Mouse (Mus musculus) liver, embryonic 14.5 days (tissue): Measurements from ENCODE around the gene Gm10722. TPM values are rescaled to one million over a fixed set of nuclear protein-coding genes. Genes with fewer than 3 reads are reported as not detected.
A peak's percentile ranks its signal among the peaks of the same experiment; 100 is the strongest.
"Not testable (repeated sequence)": the region's sequence is repeated elsewhere in the genome, so short reads cannot be mapped to it uniquely, and the experiment has no call there.

ENCODE experiments used
- ATAC-seq: fragments of 200-750 bp; cut with Nextera tagmentation; 2 replicates; pipeline ENCODE4 v1.8.0; 2017; ENCODE audit warnings: moderate number of reproducible peaks, mild to moderate bottlenecking, moderate library complexity; ENCODE audit not compliant: insufficient read depth
- DNase-seq, 3 experiments: peaks; one replicate each; pipeline ENCODE4 v3.0.0-alpha.2; 2012 to 2013; ENCODE audit warnings: low read depth in 3 of 3, low spot score in 3 of 3
- H3K27ac ChIP-seq: fragments of 300-500 bp; sonication (generic); 2 replicates; pipeline ENCODE4 v1.5.1; 2014; ENCODE audit warnings: moderate library complexity, mild to moderate bottlenecking, control low read depth, inconsistent platforms
- H3K27me3 ChIP-seq: fragments of 300-500 bp; sonication (generic); 2 replicates; pipeline ENCODE4 v1.6.1; 2014; ENCODE audit warnings: mild to moderate bottlenecking, low read length, moderate library complexity; ENCODE audit not compliant: control insufficient read depth, insufficient read depth
- H3K36me3 ChIP-seq: fragments of 300-500 bp; sonication (generic); replicated peaks from 2 replicates; pipeline ENCODE4 v1.6.1; 2014; ENCODE audit warnings: low read depth; ENCODE audit not compliant: control insufficient read depth, insufficient read depth
- H3K4me1 ChIP-seq, 2 experiments: fragments of 200-500 bp in 1 of 2; fragments of 300-500 bp in 1 of 2; sonication (generic) in 1 of 2; replicated peaks; 2 replicates each; pipeline ENCODE4 v1.6.1; 2012 to 2014; ENCODE audit warnings: antibody characterized with exemption in 1 of 2, inconsistent platforms in 1 of 2, low read length in 1 of 2; ENCODE audit not compliant: control insufficient read depth in 2 of 2, insufficient read depth in 2 of 2
- H3K4me2 ChIP-seq: fragments of 300-500 bp; sonication (generic); 2 replicates; pipeline ENCODE4 v1.6.1; 2014; ENCODE audit warnings: low read depth, mild to moderate bottlenecking, control low read depth, moderate library complexity
- H3K4me3 ChIP-seq, 2 experiments: fragments of 200-500 bp in 1 of 2; fragments of 300-500 bp in 1 of 2; sonication (generic) in 1 of 2; 2 replicates each; pipeline ENCODE4 v1.5.1; 2012 to 2014; ENCODE audit warnings: low read depth in 2 of 2, low read length in 2 of 2, mild to moderate bottlenecking in 2 of 2, control low read depth in 1 of 2, inconsistent platforms in 1 of 2, moderate library complexity in 1 of 2; ENCODE audit not compliant: insufficient read depth in 1 of 2
- H3K9ac ChIP-seq: fragments of 300-500 bp; sonication (generic); replicated peaks from 2 replicates; pipeline ENCODE4 v1.6.1; 2014; ENCODE audit warnings: mild to moderate bottlenecking, control low read depth, moderate library complexity
- H3K9me3 ChIP-seq: fragments of 300-500 bp; sonication (generic); 2 replicates; pipeline ENCODE4 v1.6.1; 2016; ENCODE audit warnings: low read length, mixed read lengths; ENCODE audit not compliant: control insufficient read depth
- EP300 ChIP-seq: IDR thresholded peaks from 2 replicates; pipeline ENCODE4 v1.6.1; 2016; ENCODE audit warnings: antibody characterized with exemption, low read depth
- WGBS: fragments of 180-500 bp; shearing (Covaris S2); extraction: QIAGEN DNeasy Blood & Tissue Kit; methylation state at CpG from one replicate; pipeline ENCODE4 v1.1.7; 2014; ENCODE audit not compliant: insufficient replicate concordance; 5-methylcytosine and 5-hydroxymethylcytosine counted together
- polyA plus RNA-seq, 2 experiments: library from polyadenylated mRNA; depleted of rRNA in 1 of 2; stranded (reverse) in 1 of 2; unstranded in 1 of 2; fragments of >200 nt; fragmentation: Nextera tagmentation in 1 of 2; extraction: Ambion mirVana in 1 of 2; gene quantifications; 2 replicates each; pipeline versions ENCODE4 v1.2.1 to v1.2.3; 2012 to 2014

Gm10722 gene
- polyA plus RNA-seq (2012; rRNA removed) = not detected in 2 replicates
- not detected in 2 replicates for polyA plus RNA-seq (2014; fragmentation: Nextera tagmentation; extraction: Ambion mirVana)

- DNase-seq = peak in 2 of 3 experiments; percentile 34 to 61
- ATAC-seq = not testable (repeated sequence)
Observed at GRCm38 (mm10) chr9:3000445-3000972, at the start of gene Gm10722. Gm10722 (plus strand) TSS chr9:3000922.

GRCm38 (mm10) chr9:3001006-3001405 lies 284 bp downstream of the Gm10722 start:
- DNase-seq = not testable (repeated sequence)

More at GRCm38 (mm10) chr9:3000445-3000972, at the start of gene Gm10722:
- H3K4me1 ChIP-seq, H3K27ac ChIP-seq, H3K9ac ChIP-seq, H3K27me3 ChIP-seq, H3K4me2 ChIP-seq, H3K36me3 ChIP-seq, H3K4me3 ChIP-seq, H3K9me3 ChIP-seq: not testable (repeated sequence)
- WGBS = 50% methylated on average over 12 of the region's 12 CpGs

DNA sequence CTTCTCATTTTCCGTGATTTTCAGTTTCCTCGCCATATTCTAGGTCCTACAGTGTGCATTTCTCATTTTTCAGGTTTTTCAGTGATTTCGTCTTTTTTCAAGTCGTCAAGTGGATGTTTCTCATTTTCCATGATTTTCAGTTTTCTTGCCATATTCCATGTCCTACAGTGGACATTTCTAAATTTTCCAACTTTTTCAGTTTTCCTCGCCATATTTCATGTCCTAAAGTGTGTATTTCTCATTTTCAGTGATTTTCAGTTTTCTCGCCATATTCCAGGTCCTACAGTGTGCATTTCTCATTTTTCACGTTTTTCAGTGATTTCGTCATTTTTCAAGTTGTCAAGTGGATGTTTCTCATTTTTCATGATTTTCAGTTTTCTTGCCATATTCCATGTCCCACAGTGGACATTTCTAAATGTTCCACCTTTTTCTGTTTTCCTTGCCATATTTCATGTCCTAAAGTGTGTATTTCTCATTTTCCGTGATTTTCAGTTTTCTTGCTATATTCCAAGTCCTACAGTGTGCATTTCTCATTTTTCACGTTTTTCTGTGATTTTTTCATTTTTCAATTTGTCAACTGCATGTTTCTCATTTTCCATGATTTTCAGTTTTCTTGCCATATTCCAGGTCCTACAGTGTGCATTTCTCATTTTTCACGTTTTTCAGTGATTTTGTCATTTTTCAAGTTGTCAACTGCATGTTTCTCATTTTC lies 1.4 kb downstream of the Gm10722 start:
- DNase-seq (peak in 2 of 3 experiments; percentile 9 to 37), ATAC-seq (peak; percentile 71)
- H3K4me2 ChIP-seq, H3K4me3 ChIP-seq, H3K27ac ChIP-seq, H3K27me3 ChIP-seq, H3K4me1 ChIP-seq, H3K36me3 ChIP-seq, H3K9ac ChIP-seq, H3K9me3 ChIP-seq: not testable (repeated sequence)
- TF ChIP-seq EP300 = 0 out of 2 replicates have a peak, but pooled peaks have one; percentile 5
- WGBS = 40% methylated on average over 8 of the region's 11 CpGs

More at GRCm38 (mm10) chr9:3001006-3001405, 284 bp downstream of the Gm10722 start:
- not testable (repeated sequence) for H3K4me3 ChIP-seq, H3K9ac ChIP-seq, H3K4me1 ChIP-seq, H3K27me3 ChIP-seq, H3K27ac ChIP-seq, H3K36me3 ChIP-seq, H3K4me2 ChIP-seq, ATAC-seq, H3K9me3 ChIP-seq
- 48% methylated on average over 8 of the region's 8 CpGs for WGBS

DNA sequence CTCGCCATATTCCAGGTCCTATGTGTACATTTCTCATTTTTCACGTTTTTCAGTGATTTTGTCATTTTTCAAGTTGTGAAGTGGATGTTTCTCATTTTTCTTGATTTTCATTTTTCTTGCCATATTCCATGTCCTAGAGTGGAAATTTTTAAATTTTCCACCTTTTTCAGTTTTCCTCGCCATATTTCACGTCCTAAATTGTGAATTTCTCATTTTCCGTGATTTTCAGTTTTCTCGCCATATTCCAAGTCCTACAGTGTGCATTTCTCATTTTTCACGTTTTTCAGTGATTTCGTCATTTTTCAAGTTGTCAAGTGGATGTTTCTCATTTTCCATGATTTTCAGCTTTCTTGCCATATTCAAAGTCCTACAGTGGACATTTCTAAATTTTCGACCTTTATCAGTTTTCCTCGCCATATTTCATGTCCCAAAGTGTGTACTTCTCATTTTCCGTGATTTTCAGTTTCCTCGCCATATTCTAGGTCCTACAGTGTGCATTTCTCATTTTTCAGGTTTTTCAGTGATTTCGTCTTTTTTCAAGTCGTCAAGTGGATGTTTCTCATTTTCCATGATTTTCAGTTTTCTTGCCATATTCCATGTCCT lies 2.2 kb downstream of the Gm10722 start, which contains the start of gene Gm11168:
Gene Gm11168 (plus strand): TSS at position 553 of the 603 bp plus-strand sequence.
- H3K27ac ChIP-seq, ATAC-seq, H3K4me2 ChIP-seq, DNase-seq, H3K4me3 ChIP-seq, H3K9ac ChIP-seq, H3K36me3 ChIP-seq, H3K4me1 ChIP-seq, H3K9me3 ChIP-seq, H3K27me3 ChIP-seq: not testable (repeated sequence)
- WGBS = 48% methylated on average over 6 of the region's 14 CpGs

DNA sequence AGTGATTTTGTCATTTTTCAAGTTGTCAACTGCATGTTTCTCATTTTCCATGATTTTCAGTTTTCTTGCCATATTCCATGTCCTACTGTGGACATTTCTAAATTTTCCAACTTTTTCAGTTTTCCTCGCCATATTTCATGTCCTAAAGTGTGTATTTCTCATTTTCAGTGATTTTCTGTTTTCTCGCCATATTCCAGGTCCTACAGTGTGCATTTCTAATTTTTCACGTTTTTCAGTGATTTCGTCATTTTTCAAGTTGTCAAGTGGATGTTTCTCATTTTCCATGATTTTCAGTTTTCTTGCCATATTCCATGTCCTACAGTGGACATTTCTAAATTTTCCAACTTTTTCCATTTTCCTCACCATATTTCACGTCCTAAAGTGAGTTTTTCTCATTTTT lies 5.5 kb downstream of the Gm10722 start:
- WGBS = 70% methylated on average over 1 of the region's 5 CpGs
- not testable (repeated sequence) for H3K27ac ChIP-seq, H3K4me2 ChIP-seq, H3K9me3 ChIP-seq, H3K4me3 ChIP-seq, H3K36me3 ChIP-seq, H3K9ac ChIP-seq, ATAC-seq, H3K27me3 ChIP-seq, DNase-seq, H3K4me1 ChIP-seq

DNA sequence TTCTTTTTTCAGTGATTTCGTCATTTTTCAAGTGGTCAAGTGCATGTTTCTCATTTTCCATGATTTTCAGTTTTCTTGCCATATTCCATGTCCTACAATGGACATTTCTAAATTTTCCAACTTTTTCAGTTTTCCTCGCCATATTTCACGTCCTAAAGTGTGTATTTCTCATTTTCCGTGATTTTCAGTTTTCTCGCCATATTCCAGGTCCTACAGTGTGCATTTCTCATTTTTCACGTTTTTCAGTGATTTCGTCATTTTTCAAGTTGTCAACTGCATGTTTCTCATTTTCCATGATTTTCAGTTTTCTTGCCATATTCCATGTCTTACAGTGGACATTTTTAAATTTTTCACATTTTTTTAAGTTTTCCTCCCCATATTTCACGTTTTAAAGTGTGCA lies 5.9 kb downstream of the Gm10722 start:
- H3K4me3 ChIP-seq, H3K27ac ChIP-seq, H3K4me1 ChIP-seq, H3K4me2 ChIP-seq, H3K9ac ChIP-seq, DNase-seq, H3K9me3 ChIP-seq, H3K36me3 ChIP-seq, H3K27me3 ChIP-seq: not testable (repeated sequence)
- ATAC-seq = peak; percentile 64
- 47% methylated on average over 8 of the region's 8 CpGs for WGBS

DNA sequence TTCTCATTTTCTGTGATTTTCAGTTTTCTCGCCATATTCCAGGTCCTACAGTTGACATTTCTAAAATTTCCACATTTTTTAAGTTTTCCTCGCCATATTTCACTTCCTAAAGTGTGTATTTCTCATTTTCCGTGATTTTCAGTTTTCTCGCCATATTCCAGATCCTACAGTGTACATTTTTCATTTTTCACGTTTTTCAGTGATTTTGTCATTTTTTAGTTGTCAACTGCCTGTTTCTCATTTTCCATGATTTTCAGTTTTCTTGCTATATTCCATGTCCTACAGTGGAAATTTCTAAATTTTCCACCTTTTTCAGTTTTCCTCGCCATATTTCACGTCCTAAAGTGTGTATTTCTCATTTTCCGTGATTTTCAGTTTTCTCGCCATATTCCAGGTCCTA lies 6.5 kb downstream of the Gm10722 start:
- WGBS = 63% methylated on average over 7 of the region's 9 CpGs
- H3K9ac ChIP-seq, H3K4me2 ChIP-seq, H3K9me3 ChIP-seq, H3K4me1 ChIP-seq, H3K4me3 ChIP-seq, H3K27me3 ChIP-seq, H3K36me3 ChIP-seq, H3K27ac ChIP-seq: not testable (repeated sequence)
- ATAC-seq (0 out of 2 replicates have a peak, but pooled peaks have one; percentile 32), DNase-seq (peak in 2 of 3 experiments; percentile 17 to 28)
